Mouse (Mus musculus) thymus, postnatal 0 days (tissue): ENCODE results near the gene Ep400. TPM values are rescaled to one million over a fixed set of nuclear protein-coding genes. Genes with fewer than 3 reads are reported as not detected.
A peak's percentile ranks its signal among the peaks of the same experiment; 100 is the strongest.
"Not testable (repeated sequence)": the region's sequence is repeated elsewhere in the genome, so short reads cannot be mapped to it uniquely, and the experiment has no call there.

Experiments
- DNase-seq: peaks from one replicate; pipeline ENCODE4 v3.0.0-alpha.2; 2015; ENCODE audit warnings: low spot score
- polyA plus RNA-seq: library from polyadenylated mRNA; unstranded; fragments of >200 nt; fragmentation: Nextera tagmentation; extraction: Ambion mirVana; gene quantifications from 2 replicates; pipeline ENCODE4 v1.2.1, GENCODE M21; 2015

Gene Ep400
- polyA plus RNA-seq, 1 experiment from 2014 or later: 31.3 TPM

DNA sequence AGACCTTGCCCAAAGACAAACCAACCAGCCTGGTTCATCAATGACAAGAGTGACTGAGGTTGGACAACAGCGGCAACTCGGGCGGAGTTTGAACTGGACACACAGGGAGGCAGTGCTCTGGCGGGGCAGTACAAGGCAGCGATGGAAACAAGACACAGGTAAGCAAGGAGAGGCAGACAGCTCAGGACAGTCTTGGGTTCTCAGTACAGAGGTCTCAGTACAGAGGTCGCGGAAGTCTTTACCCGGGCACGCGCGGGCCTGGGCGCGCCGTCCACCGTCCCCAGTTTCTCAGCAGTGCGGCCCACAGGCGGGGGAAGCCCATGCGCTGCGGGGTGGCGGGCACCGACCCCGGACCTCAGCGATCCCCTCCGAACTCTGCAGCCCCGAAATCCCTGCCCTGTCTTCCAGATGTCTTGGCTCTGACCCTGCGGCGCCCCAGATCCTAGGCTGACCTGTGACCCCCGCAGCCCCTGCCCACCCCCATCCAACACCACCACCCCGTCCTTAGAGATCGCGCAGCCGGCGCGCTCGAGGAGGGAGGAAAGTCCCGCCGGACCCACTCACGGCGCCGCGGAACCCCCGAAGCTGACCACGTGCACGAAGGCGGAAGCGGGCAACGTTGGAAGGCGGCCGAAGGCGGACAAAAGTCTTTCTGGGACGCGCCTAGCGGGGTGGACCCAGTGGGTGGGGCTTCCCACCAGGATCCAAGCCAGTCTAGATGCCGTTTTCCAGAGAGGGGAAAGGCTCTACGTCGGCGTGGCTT is 9.7 kb upstream of the Ep400 start, which contains the start of gene Pus1:
Pus1 (minus strand) TSS at position 662 of the 763 bp plus-strand sequence.
- DNase-seq: peak; percentile 75

DNA sequence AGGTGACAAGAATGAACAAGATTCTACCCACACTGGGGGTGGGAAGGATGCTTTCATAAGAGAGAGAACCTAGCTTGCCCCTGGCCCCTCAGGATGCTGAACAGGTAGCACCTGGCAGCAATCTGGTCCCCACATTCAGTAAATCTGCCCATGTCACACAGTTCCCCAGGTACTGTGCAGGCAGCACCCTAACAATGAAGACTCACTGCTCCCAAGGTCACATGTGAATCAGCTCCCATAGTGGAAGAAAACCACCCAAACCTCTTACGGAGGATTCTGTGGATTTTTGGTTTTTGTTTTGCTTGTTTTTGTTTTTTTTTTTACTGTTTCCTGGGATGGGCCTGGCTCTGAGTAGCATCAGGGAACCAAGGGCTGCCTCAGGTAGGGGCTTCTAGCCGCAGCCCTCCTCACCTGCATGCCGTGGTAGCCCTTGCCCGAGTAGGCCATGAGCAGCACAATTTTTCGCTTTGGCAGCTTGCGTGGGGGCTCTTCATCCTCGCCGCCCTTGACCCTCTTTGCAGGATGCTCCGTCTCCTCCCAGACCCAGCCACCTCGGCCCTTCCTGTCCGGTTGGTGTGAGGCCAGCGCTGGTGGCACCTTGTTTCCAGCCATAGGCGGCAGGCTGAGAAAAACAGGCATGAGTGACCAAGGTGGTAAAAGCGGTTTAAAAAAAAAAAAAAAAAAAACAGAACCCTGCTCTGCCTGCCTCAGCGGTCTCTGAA is 8.9 kb upstream of the Ep400 start:
- DNase-seq: no peak

DNA sequence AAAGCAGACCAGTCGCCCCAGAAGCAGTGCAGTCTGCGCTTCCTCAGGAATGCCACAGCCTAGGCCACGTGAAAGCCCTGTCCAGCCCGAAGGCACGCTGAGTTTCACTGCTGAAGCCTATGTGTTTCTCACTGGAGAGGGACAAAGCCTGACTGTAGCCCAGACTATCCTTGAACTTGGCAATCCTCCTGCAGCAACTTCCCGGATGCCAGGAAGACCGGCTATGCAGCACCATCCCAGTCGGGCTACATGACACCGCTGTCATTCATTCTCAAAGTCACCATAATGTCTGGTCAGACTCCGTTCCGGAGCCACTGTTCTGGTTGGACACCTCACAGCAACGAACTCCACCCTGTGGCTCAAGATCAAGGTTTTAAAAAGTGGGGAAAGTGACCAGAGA is 7.7 kb upstream of the Ep400 start:
- no peak for DNase-seq

DNA sequence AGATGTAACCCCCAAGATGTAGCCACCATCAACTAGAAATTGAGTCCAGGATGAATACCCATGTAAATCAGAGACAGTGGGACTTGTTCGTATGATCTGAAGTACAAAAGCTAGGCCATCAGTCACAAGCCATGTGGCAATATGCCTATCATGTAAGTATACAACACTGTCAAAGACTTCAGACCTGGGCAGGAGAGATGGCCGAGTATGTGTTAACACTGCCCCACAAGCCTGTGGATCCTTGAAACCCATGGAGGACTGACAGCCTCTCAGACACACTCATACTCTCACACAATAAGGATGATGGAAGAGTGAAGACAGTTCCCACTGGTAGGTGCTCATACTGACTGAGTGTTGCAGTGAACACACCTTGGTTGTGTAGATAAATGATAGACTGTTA is 5.6 kb upstream of the Ep400 start:
- DNase-seq: no peak

DNA sequence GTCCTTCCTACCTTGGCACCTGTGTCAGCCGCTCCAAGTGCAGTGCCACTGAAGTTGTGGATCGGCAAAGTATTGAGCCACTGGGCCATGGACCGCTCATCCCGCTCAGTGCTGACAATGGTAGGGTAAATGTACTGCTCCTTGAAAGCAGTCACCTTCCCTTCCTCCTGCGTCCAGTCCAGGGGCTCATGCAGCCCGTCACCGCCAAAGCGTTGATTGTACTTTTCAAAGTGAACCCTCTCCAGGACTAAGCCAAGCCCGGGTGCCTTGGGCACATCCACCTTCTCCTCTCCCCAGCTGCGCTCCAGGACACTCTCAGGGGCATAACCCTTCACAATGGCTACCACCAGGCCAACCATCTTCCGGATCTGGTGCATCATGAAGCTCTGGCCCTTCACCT is 4.0 kb upstream of the Ep400 start:
- no peak for DNase-seq

DNA sequence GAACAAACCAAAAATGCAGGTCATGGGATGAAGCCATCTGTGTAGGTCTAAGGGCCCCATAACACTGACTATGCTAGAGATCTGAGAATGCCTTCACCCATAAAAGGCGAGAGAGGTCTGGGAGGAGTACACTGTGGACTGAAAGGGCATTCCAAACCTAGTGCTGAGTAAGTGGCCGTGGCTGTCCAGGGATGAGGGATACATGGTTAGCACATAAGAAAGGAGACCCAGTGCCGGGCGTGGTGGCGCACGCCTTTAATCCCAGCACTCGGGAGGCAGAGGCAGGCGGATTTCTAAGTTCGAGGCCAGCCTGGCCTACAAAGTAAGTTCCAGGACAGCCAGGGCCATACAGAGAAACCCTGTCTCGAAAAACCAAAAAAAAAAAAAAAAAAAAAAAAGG is 2.4 kb upstream of the Ep400 start:
- not testable (repeated sequence) for DNase-seq

DNA sequence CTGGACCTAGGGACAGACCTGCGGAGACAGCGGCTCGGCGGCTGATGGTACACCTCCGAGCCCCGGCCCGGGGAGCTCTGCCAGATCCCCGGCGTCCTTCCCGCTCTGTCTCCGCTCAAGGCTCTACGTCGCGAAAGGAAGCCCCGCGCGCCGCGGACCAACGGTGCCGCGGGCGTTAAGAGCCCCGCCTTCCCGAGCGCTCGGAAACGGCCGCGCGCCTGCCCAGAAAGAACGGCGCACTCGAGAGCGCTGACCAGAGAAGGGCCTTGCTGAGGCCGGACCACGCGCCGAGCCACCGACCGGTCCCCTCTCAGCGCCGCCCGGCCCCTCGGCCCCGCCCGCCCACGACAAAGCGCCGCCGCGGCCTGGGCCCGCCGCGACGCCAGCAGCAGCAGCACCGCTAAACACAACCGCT is 479 bp downstream of the Ep400 start:
- DNase-seq: peak; percentile 74

DNA sequence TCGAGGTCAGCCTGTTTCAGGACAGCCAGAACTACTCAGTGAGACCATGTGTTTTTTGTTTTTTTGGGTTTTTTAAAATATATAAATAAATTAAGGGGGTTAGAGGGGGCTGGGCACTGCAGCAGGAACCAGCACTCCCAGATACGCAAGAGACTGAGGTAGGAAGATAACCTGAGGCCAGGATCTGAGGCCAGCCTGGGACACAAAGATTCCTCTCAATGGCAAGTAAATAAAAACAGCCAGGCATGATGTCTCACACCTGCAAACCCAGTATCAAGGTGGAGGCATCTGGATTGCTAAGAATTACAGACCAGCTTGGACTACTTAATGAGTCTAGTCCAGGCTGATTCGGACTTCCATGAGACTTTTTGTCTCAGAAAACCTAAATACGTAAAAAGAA is 1.2 kb downstream of the Ep400 start:
- DNase-seq: no peak

DNA sequence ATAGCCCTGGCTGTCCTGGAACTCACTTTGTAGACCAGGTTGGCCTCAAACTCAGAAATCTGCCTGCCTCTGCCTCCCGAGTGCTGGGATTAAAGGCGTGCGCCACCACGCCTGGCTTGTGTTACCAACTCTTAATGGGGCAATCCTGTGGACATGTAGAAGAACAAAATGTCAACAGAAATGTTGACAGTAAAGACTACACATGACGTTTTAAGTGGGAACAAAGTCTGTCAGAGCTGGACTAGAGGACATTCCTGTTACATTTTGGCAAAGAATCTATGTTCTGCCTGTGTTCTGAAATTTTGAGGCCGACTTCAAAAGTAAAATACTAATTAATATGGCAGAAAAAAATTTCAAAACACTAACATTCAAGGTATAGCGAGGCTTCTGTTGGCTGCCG is 6.6 kb downstream of the Ep400 start:
- DNase-seq: no peak

DNA sequence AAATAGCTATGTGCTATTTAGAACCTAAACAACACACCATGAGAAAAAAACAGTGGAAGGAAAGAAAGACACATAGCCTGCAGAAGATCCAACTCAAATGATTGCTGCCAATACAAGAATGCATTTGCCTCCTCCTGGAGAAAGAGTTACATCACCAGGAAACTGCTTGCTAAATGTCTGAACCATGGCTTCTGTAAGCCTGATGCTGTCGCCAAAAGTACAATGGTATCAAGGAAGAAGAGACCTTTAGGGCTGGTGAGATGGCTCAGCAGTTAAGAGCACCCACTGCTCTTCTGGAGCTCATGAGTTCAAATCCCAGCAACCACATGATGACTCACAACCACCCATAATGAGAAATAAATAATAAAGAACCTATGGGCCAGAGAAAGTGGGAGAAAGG is 25.5 kb downstream of the Ep400 start:
- no peak for DNase-seq

DNA sequence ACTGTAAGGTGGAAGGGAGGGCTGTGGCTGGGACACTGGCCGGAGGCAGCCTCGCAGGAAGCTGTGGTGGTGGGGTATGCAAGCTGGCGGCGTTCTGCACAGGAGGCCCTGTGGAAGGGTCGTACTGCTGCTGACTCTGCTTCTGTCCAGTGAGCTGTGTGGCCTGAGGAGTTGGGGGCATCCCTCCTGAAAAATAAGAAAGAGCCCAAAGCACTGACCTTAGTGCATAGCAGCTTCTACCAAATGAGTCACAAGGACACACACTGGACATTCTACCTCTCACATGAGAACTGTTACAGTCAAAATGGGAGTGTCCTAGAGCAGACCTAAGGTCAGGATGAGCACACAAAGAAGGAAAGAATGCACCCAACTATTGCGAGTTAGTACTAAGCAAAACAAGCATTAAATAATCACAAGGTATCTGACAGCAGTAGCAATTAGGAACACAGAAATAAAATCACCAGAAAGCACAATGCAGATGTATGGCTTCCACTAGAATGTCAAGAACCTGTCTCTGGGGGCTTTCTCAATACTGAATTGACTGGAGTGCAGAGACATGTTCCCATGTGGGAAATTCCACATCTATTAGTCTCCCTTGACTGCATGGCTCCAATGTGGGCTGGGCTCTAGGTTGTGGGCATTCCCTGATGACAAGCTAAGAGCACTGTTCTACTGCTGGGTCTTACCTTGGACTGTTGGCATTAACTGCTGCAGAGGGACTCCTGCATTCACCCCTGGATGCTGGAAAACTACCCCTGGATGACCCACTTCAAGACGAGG is 30.8 kb downstream of the Ep400 start:
- no peak for DNase-seq

DNA sequence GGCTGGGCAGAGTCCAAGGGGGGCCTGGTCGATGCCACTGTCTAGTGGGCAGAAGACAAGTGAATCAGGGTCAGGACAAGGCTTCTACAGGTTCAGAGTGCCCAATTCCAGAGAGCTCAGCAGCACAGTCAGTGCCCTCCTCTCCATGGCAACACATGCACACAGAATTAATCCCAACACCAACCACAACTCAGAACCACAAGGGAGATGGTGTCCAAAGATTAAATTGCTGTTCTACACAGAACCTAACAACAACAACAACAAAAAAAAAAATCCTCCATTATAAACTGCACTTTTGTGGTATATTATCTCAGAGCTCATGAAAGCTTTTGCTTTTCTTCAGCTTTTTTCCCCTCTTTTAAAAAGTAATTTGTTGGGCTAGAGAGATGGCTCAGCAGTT is 34.9 kb downstream of the Ep400 start:
- DNase-seq: no peak

DNA sequence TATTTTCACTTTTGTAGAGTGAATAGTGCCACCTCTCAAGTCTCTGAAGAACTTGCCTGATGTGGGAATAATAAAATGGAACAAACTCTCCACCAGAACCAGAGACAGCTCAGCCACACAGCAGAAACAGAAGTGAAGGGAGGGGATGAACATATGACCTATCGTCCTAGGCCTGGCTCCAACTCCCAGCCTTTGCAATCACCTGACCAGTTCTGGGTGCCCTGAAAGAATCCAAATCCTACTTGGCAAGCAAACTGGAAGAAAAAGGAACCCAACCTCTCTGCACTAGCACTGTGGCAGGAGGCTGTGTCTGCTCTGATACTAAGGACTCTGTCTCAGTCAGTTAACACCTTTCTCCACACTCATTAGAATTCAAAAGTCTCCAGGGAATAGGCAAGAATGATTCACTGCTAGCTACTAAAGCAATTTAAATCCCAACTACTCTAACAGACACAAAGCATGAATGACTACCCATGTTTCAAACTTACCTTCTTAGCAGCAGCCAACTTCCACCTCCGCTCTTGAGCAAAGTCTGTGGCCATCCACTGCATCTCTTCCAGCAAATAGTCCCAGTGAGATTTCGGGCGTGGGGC is 37.2 kb downstream of the Ep400 start:
- DNase-seq: no peak

DNA sequence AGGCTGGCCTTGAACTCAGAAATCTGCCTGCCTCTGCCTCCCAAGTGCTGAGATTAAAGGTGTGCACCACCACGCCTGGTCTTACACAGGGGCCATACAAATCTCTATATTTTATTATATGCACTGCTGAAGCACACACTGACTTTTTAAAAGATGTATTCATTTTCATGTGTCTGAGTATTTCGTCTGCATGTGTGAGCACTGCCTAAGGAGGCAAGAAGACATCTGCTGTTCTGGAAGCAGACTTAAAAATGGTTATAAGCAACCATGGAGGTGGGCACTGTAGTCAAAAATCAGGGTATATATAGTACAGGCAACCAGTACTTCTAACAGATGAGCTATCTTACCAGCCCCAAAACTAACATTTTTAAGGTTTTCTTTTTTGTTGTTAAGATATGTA is 39.3 kb downstream of the Ep400 start:
- no peak for DNase-seq

DNA sequence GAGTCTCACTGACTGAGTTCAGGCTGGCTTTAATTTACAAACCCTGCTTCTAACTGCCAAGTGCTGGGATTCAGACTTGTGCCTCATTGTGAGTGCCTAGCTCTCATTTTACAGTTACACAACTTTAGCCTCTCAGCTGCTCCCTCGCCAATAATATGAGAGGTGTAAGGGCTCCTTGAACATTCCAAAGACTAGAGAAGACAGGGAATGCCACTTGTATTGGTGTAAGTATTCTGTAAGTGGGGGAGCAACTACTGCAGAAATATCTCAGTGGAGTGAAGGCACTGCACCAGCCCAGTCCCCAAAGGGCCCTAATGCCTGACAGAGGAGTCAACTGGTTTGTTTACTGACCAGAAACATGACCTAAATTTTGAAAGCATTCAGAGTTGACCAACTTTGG is 42.7 kb downstream of the Ep400 start:
- DNase-seq: no peak

DNA sequence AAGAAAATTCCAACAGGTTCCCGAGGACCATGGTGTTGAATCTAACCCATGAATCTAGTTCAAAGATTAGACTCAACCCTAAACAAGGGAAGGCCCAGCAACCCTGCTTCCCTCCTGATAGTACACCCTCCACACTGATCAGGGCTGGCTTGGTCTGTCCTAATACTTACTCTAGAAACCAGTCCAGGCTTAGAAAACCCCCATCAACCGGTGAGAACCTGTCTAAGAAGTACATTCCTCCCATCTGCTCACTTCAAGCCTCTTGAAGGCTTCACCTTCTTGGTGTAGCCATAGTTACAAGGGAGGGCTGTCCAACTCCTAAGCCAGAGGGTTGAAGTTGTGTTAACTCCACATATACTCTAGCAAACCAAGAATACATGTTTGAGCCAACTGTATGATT is 47.0 kb downstream of the Ep400 start:
- no peak for DNase-seq

DNA sequence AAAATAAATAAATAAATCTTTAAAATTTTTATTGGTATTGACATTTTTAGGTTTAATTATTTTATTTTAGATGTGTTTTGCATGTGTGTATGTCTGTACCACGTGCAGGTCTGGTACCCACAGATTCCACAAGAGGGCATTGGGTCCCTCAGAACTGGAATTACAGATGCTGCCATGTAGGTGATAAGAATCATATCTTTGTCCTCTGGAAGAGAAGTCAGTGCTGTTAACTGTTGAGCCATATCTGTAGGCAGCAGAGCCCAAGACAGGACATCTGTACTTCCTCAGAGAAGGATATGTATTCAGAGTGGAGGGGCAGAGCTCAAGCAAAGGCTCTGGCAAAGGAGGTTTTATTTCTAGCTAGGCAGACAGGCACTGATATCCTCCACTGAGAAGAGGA is 49.1 kb downstream of the Ep400 start:
- DNase-seq: not testable (repeated sequence)

DNA sequence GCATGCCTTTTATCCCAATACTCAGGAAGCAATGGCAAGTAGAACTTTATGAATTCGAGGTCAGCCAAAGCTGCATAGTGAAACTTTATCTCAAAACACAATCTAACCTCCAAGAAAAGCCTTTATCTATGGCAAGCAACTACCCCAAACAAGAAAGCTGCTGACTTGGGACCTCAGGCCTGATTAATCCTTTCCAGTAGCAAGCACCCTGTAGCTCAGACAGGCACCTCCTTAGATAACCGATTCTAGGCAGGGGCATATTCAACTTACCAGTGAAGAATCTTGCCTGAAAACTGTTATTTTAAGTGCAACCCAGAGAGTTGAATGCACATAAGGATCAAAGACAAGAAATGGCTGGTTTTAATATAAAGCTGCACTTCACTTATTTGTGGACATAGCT is 59.1 kb downstream of the Ep400 start:
- DNase-seq: no peak

DNA sequence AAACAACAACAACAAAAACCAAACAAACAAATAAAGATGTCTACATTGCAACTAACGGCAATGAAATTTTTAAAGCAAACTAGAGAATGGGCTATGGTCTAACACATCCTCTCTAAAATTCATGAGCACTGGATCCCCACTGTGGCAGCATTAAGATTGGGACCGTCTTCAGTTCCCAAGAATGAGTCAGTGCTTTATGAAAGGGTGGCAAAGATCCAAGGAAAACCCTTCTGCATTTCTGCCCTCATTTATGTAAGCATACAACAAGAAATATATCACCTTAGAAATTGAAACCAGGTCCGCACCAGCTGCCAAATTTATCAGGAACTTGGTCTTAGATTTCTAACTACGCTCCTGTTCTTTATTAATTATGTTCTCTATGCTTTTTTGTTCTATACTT is 61.3 kb downstream of the Ep400 start:
- DNase-seq: no peak

DNA sequence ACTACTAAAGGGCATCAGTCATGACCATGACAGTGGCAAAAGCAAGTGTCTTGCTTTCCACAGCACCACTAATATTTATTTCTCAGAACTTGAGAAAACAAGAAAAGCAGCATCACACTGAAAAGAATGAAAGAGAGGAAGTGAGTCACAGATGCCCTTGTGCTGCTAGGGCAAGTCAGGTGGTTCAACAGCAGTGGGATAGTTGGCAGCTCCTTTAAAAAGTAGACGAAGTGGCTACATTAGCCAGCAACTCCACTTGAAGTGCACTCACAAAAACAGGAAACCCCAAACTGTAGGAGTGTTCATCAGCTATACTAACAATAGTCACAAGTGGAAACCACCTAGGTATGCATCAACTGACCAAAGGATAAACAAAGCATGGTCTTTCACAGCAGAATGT is 66.5 kb downstream of the Ep400 start:
- DNase-seq: no peak

DNA sequence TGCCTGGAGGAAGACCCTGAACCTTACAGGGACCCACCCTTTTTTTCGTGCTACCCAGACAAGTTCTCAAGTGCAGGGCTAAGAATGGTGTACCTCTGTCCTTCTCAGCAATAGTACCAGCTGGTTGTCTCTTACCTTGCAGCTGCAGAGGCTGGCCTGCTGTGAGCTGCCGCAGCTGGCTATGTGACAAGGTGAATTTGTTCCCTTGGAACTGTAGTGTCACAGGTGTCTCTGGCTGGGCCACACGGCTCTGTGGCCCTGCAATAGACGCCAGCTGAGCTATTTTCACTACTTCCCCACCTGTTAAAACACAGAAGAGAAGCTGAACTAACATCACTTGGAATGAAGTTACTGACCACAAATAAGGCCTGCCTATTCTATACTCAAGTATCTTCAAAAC is 71.9 kb downstream of the Ep400 start:
- no peak for DNase-seq

DNA sequence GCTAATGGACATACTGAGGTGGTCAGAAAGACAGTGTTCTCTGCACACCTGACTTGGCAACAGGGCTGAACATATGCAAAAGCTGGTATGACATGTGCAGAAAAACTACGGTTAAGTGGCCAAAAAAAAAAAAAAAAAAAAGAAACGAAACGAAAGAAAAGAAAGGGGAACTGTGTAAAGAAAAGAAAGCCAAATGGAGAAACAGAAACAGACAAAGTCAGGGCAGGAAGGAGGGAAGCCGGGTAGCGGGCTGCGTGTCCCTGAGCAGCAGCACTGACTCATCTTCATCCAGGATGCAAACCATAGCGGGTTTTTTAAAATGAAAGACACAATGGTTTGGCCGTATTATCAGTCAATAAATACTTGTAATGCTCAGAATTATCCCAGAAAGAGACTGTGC is 88.5 kb downstream of the Ep400 start:
- no peak for DNase-seq
